7 mouse cellular contexts compared by ENCODE assay signal in genomic region chr5:32740850-32741249, GRCm38 (mm10). TPM values are rescaled to one million over a fixed set of nuclear protein-coding genes. Genes with fewer than 3 reads are reported as not detected.
DNase-seq lines count a peak whose midpoint lies in the region; ATAC-seq and TF ChIP-seq lines count a peak whose summit lies in the region.
"Not testable (repeated sequence)": the region's sequence is repeated elsewhere in the genome, so short reads cannot be mapped to it uniquely, and the experiment has no call there.

No protein-coding gene starts in this region.

- TF ChIP-seq CTCF in forebrain, postnatal 0 days (IDR thresholded peaks at IDR 0.05; ENCODE audit: low read depth); left cerebral cortex, adult 2 months (IDR thresholded peaks at IDR 0.05); olfactory bulb, adult 2 months (IDR thresholded peaks at IDR 0.05; ENCODE audit: insufficient read depth, low read depth, low read length): not testable (repeated sequence)

- intact Hi-C loops in left cerebral cortex, adult 2 months (cut with DNase I), result loop anchor here (5.0 to 10.0 kb wide), 2 partner anchors 46 to 294 kb away; partner anchors contain the start of gene Pisd

- peak overlapping the region; percentile 71; the same call in 1 of the 2 replicates for H3K27ac ChIP-seq in forebrain, postnatal 0 days (ENCODE audit: low read depth, low read length)
- peak overlapping the region; percentile 67 for H3K27ac ChIP-seq in hindbrain, embryonic 16.5 days (ENCODE audit: low read depth, low read length)
- H3K27ac ChIP-seq in left cerebral cortex, adult 2 months, result peak overlapping the region; percentile 91
- peak overlapping the region; percentile 52; the same call in 1 of the 2 replicates for H3K27ac ChIP-seq in midbrain, embryonic 14.5 days (replicated peaks; ENCODE audit: low read depth, low read length)
- H3K27ac ChIP-seq in olfactory bulb, adult 2 months (ENCODE audit: insufficient read depth, low read depth, low read length), result peak overlapping the region; percentile 75
- peak overlapping the region; percentile 73 for H3K27ac ChIP-seq in stomach, embryonic 16.5 days (ENCODE audit: low read length)

- WGBS in forebrain, postnatal 0 days, result 51% methylated on average over 8 of the region's 8 CpGs
- 67% methylated on average over 8 of the region's 8 CpGs for WGBS in hindbrain, embryonic 16.5 days
- WGBS in midbrain, embryonic 14.5 days, result 88% methylated on average over 8 of the region's 8 CpGs
- WGBS in olfactory bulb, adult 2 months, result 32% methylated on average over 8 of the region's 8 CpGs
- 73% methylated on average over 8 of the region's 8 CpGs for WGBS in stomach, embryonic 16.5 days

- peak; percentile 15; the same call in 1 of the 2 replicates for ATAC-seq in common myeloid progenitor, adult 5-6 weeks (replicated peaks; ENCODE audit: low read depth, poor library complexity, severe bottlenecking)
- peak; percentile 7; the same call in 1 of the 2 replicates for ATAC-seq in forebrain, postnatal 0 days
- peak; percentile 21; the same call in 1 of the 2 replicates for ATAC-seq in hindbrain, embryonic 16.5 days
- ATAC-seq in midbrain, embryonic 14.5 days (ENCODE audit: low FRiP score, low TSS enrichment); stomach, embryonic 16.5 days (ENCODE audit: insufficient read depth, low FRiP score): not testable (repeated sequence)

- not testable (repeated sequence) for H3K4me2 ChIP-seq in forebrain, postnatal 0 days (ENCODE audit: low read depth); hindbrain, embryonic 16.5 days (ENCODE audit: low read length); midbrain, embryonic 14.5 days (ENCODE audit: low read length); stomach, embryonic 16.5 days (ENCODE audit: low read depth, low read length)

- peak; percentile 18 for DNase-seq in forebrain, postnatal 0 days
- peak in 1 of 2 experiments; percentile 48 for DNase-seq in left cerebral cortex, adult 2 months (ENCODE audit: extremely low spot score in 1 of 2, low spot score in 2 of 2)
- DNase-seq in midbrain, embryonic 14.5 days, result not testable (repeated sequence)

- not testable (repeated sequence) for H3K36me3 ChIP-seq in forebrain, postnatal 0 days (ENCODE audit: insufficient read depth); hindbrain, embryonic 16.5 days (ENCODE audit: control insufficient read depth, insufficient read depth, low read length); midbrain, embryonic 14.5 days (ENCODE audit: control insufficient read depth, insufficient read depth, low read length); stomach, embryonic 16.5 days (ENCODE audit: control insufficient read depth, insufficient read depth, low read length)

- not testable (repeated sequence) for H3K4me1 ChIP-seq in forebrain, postnatal 0 days (ENCODE audit: insufficient read depth); hindbrain, embryonic 16.5 days (ENCODE audit: control insufficient read depth, insufficient read depth, low read depth, low read length); midbrain, embryonic 14.5 days (ENCODE audit: control insufficient read depth, insufficient read depth, low read length)
- H3K4me1 ChIP-seq in olfactory bulb, adult 2 months (ENCODE audit: control insufficient read depth, insufficient read depth, low read length), result peaks cover 33% of the 10 kb centered on the region
- H3K4me1 ChIP-seq in stomach, embryonic 16.5 days (ENCODE audit: control insufficient read depth, insufficient read depth, low read length), result peaks cover 16% of the 10 kb centered on the region; the same call in 1 of the 2 replicates

- not testable (repeated sequence) for TF ChIP-seq POLR2A in olfactory bulb, adult 2 months (IDR thresholded peaks at IDR 0.05; ENCODE audit: insufficient read depth, low read depth, low read length)

- not testable (repeated sequence) for H3K4me3 ChIP-seq in forebrain, postnatal 0 days (ENCODE audit: low read depth, low read length); hindbrain, embryonic 16.5 days (ENCODE audit: low read length); left cerebral cortex, adult 2 months; midbrain, embryonic 14.5 days (replicated peaks; ENCODE audit: low read depth, low read length); olfactory bulb, adult 2 months (ENCODE audit: insufficient read depth, low read depth, low read length); stomach, embryonic 16.5 days (replicated peaks; ENCODE audit: low read length)

- H3K27me3 ChIP-seq in forebrain, postnatal 0 days (ENCODE audit: insufficient read depth, low read length); hindbrain, embryonic 16.5 days (replicated peaks; ENCODE audit: control insufficient read depth, insufficient read depth, low read length); midbrain, embryonic 14.5 days (ENCODE audit: control insufficient read depth, insufficient read depth, low read length); stomach, embryonic 16.5 days (ENCODE audit: control insufficient read depth, insufficient read depth, low read length): not testable (repeated sequence)

- not testable (repeated sequence) for H3K9me3 ChIP-seq in forebrain, postnatal 0 days (ENCODE audit: low read length); hindbrain, embryonic 16.5 days (ENCODE audit: control insufficient read depth, low read length); midbrain, embryonic 14.5 days (ENCODE audit: control insufficient read depth, low read length); stomach, embryonic 16.5 days (replicated peaks; ENCODE audit: control insufficient read depth, low read length)

- H3K9ac ChIP-seq in forebrain, postnatal 0 days; hindbrain, embryonic 16.5 days (ENCODE audit: low read depth, low read length); midbrain, embryonic 14.5 days (replicated peaks; ENCODE audit: low read length): not testable (repeated sequence)
- H3K9ac ChIP-seq in stomach, embryonic 16.5 days (ENCODE audit: low read length), result 0 out of 2 replicates have a peak overlapping the region, but pooled peaks have one; percentile 16

RNA-seq across cellular contexts. Expression of gene Pisd, which starts 44.6 kb away (rescaled TPM):
- total RNA-seq in common myeloid progenitor, adult 5-6 weeks (2017), result 26.5 and 31.6 TPM in 2 replicates
- total RNA-seq in forebrain, postnatal 0 days (2014; rRNA removed), result 84.9 and 99.1 TPM in 2 replicates
- 87.0 and 96.4 TPM in 2 replicates for polyA plus RNA-seq in forebrain, postnatal 0 days (2015; fragmentation: Nextera tagmentation; extraction: Ambion mirVana)
- polyA plus RNA-seq in hindbrain, embryonic 16.5 days (2015; fragmentation: Nextera tagmentation; extraction: Ambion mirVana), result 94.9 and 99.7 TPM in 2 replicates
- total RNA-seq in left cerebral cortex, adult 2 months (2021), result 10 to 100 TPM; 63.6 to 64.3 TPM
- polyA plus RNA-seq in midbrain, embryonic 14.5 days (2014; fragmentation: Nextera tagmentation; extraction: Ambion mirVana), result 106 and 114 TPM in 2 replicates
- polyA plus RNA-seq in olfactory bulb, adult 2 months (2012; ENCODE audit: insufficient read depth, insufficient read length, low replicate concordance, missing spikeins), result not detected in 2 replicates
- 79.7 and 90.5 TPM in 2 replicates for polyA plus RNA-seq in stomach, embryonic 16.5 days (2015; fragmentation: Nextera tagmentation; extraction: Ambion mirVana)
